Mouse (Mus musculus): ENCODE measurements around the gene Tbx1. TPM values are rescaled to one million over a fixed set of nuclear protein-coding genes. Genes with fewer than 3 reads are reported as not detected.
"Not testable (repeated sequence)": the region's sequence is repeated elsewhere in the genome, so short reads cannot be mapped to it uniquely, and the experiment has no call there.

Tbx1 gene
- total RNA-seq, 2 experiments from 2014 or later: 1.4 to 1.5 TPM

- H3K4me3 ChIP-seq: no peak overlapping the region
- no peak for TF ChIP-seq CTCF (conservative IDR thresholded peaks at IDR 0.05)
- no peak for DNase-seq (ENCODE audit: low spot score in 2 of 2)
- H3K27ac ChIP-seq: no peak overlapping the region
These were observed 38.9 kb downstream of the Tbx1 start for GRCm38 (mm10) chr16:18551604-18552003.

GRCm38 (mm10) chr16:18547891-18548290, 42.6 kb downstream of the Tbx1 start:
- Histone ChIP-seq H3K4me3 (no peak overlapping the region), H3K27ac (no peak overlapping the region)
- no peak for DNase-seq (ENCODE audit: low spot score in 2 of 2)
- no peak for TF ChIP-seq CTCF (conservative IDR thresholded peaks at IDR 0.05)

DNA sequence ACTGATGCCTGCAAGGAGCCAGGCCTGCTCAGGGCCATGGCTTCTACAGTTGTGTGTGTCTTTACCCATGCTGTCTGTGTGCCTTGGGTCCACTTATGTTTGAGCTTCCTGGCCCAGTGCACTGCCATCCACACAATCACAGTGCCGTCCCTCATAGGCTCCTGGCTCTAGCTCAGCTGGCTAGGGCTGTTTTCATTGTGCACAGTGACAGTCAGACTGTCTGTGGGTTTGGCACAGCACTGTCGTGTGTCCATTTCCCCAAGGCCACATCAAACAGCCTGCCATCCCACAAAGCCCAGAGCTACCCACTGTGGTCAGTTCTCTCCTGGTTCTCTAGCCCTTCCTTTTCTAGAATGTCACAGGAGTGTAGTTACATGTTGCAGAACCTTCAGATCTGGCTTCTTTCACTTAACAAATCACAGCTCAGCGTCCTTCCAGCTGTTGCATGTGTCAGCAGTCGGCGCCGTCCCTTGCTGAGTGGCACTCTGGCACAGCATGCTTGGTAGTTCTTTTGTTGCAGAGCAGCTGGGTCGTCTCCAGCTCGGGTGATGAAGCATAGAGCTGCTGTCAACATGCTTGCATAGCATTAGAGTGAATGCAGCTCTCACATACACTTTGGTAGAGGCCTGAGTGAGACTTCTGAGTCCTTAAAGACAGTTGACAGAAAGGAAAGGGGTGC, 47.2 kb downstream of the Tbx1 start:
- DNase-seq (ENCODE audit: low spot score in 2 of 2): no peak
- TF ChIP-seq CTCF (conservative IDR thresholded peaks at IDR 0.05): no peak
- Histone ChIP-seq H3K4me3 (no peak overlapping the region), H3K27ac (no peak overlapping the region)

- no peak for TF ChIP-seq CTCF (conservative IDR thresholded peaks at IDR 0.05)
- H3K27ac ChIP-seq: no peak overlapping the region
- H3K4me3 ChIP-seq: no peak overlapping the region
- DNase-seq (ENCODE audit: low spot score in 2 of 2): no peak
These were observed 51.2 kb downstream of the Tbx1 start for GRCm38 (mm10) chr16:18539281-18539680.

DNA sequence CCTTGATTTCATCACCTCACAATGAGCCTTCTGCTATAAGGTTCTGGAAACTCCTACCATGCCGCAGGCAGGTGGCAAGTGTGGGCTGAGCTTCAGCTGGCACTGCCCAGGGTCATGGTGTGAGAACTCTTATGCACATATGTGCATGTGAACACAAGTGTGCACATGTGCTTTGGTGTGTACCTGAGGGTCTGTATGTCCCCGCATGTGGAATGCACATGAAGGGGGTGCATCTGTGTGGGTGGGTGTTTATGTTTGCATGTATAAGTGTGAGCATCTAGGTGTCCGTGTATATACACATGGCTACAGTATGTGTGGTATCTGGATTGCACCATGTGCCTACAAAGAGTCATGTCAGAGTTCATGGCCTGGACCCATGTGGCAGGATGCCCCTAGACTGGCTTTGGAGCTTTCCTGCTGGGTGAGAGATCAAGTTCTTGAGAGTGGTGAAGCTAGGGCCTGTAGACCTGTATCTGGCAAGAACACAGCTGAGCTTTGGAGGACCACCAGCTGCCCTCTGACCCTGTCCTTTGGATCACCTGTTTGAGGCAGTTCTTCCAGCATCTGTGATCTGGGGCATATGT, 53.0 kb downstream of the Tbx1 start:
- H3K27ac ChIP-seq: no peak overlapping the region
- TF ChIP-seq CTCF (conservative IDR thresholded peaks at IDR 0.05): no peak
- no peak overlapping the region for H3K4me3 ChIP-seq
- no peak for DNase-seq (ENCODE audit: low spot score in 2 of 2)

GRCm38 (mm10) chr16:18533061-18533460, 57.4 kb downstream of the Tbx1 start:
- not testable (repeated sequence) for H3K4me3 ChIP-seq; DNase-seq (ENCODE audit: low spot score in 2 of 2); H3K27ac ChIP-seq

Other genes with a start within 250 kb of the Tbx1 start
- 100 to 1,000 TPM; 128 to 130 TPM for gene Tango2, start 242.6 kb downstream of the Tbx1 start, total RNA-seq (2021)
- 10 to 100 TPM; 40.4 to 41.4 TPM for gene Arvcf, start 242.5 kb downstream of the Tbx1 start, total RNA-seq (2021)
- gene Txnrd2, start 164.3 kb downstream of the Tbx1 start, total RNA-seq (2021): 10 to 100 TPM; 19.7 to 21.4 TPM
- 10 to 100 TPM; 74.6 to 75.1 TPM for gene Comt, start 163.8 kb downstream of the Tbx1 start, total RNA-seq (2021)
- gene Gnb1l, start 92.0 kb downstream of the Tbx1 start, total RNA-seq (2021): 1 to 10 TPM; 5.8 to 6.0 TPM
- gene Rtl10, start 91.8 kb downstream of the Tbx1 start, total RNA-seq (2021): 10 to 100 TPM in 1 of 2 experiments, 1 to 10 TPM in 1; 7.0 to 11.4 TPM
- gene Gp1bb, start 31.7 kb upstream of the Tbx1 start, total RNA-seq (2021): 1 to 10 TPM; 1.0 to 1.4 TPM
- gene Gm49601, start 35.8 kb upstream of the Tbx1 start, total RNA-seq (2021): 100 to 1,000 TPM; 207 to 223 TPM
- 100 to 1,000 TPM; 560 to 619 TPM for gene Sept5, start 39.3 kb upstream of the Tbx1 start, total RNA-seq (2021)
- gene Cldn5, start 186.2 kb upstream of the Tbx1 start, total RNA-seq (2021): 10 to 100 TPM; 41.6 to 44.3 TPM
- 100 to 1,000 TPM; 111 TPM for gene Ufd1, start 221.1 kb upstream of the Tbx1 start, total RNA-seq (2021)
- gene Cdc45, start 221.3 kb upstream of the Tbx1 start, total RNA-seq (2021): 1 to 10 TPM; 2.3 to 2.8 TPM
- 10 to 100 TPM; 27.5 to 30.9 TPM for gene 2510002D24Rik, start 245.9 kb upstream of the Tbx1 start, total RNA-seq (2021)
- gene Gm28539, start 245.9 kb upstream of the Tbx1 start, total RNA-seq (2021): 10 to 100 TPM in 1 of 2 experiments, 1 to 10 TPM in 1; 1.4 to 10.7 TPM